Mouse (Mus musculus): ENCODE measurements around the gene Etv2. TPM values are rescaled to one million over a fixed set of nuclear protein-coding genes. Genes with fewer than 3 reads are reported as not detected.

Gene Etv2
- 0.19 TPM in 1 of 2 replicates, not detected in the other for polyA plus RNA-seq (2014; fragmentation: Nextera tagmentation; extraction: Ambion mirVana)

GRCm38 (mm10) chr7:30635752-30636151 lies at the start of gene Etv2:
Gene Etv2 (minus strand): TSS chr7:30635852.
- no peak for ATAC-seq (ENCODE audit: insufficient number of reproducible peaks, insufficient read depth, low FRiP score, low read depth)
- no peak within 1 kb of the TSS for H3K27ac ChIP-seq (replicated peaks in 1 of 2; ENCODE audit: control insufficient read depth in 1 of 2, insufficient read depth in 1 of 2, low read depth in 2 of 2, low read length in 2 of 2)
- H3K27me3 ChIP-seq (ENCODE audit: control insufficient read depth, insufficient read depth, low read length): peaks cover 43% of the 10 kb centered on the region
- WGBS: 6% methylated on average over 5 of the region's 5 CpGs
- H3K4me2 ChIP-seq (ENCODE audit: low read length): peak within 1 kb of the TSS; percentile 43
- H3K4me1 ChIP-seq (ENCODE audit: control insufficient read depth in 2 of 2, insufficient read depth in 2 of 2, low read length in 2 of 2): peaks cover 18 to 19% of the 10 kb centered on the region in 2 experiments
- H3K9me3 ChIP-seq (ENCODE audit: control insufficient read depth, low read length): no peaks in the 10 kb centered on the region
- peak within 1 kb of the TSS; percentile 14 to 19; a peak in 3 of 4 replicates for H3K4me3 ChIP-seq (ENCODE audit: control insufficient read depth in 1 of 2, insufficient read depth in 1 of 2, low read depth in 1 of 2, low read length in 2 of 2)
- H3K36me3 ChIP-seq (ENCODE audit: control insufficient read depth, insufficient read depth, low read length): peaks cover 8% of the 10 kb centered on the region
- no peak within 1 kb of the TSS for H3K9ac ChIP-seq (ENCODE audit: low read length)

GRCm38 (mm10) chr7:30683425-30683824 lies 47.8 kb upstream of the Etv2 start:
- H3K4me2 ChIP-seq (ENCODE audit: low read length): no peak overlapping the region
- H3K27me3 ChIP-seq (ENCODE audit: control insufficient read depth, insufficient read depth, low read length): peaks cover 8% of the 10 kb centered on the region
- H3K36me3 ChIP-seq (ENCODE audit: control insufficient read depth, insufficient read depth, low read length): no peaks in the 10 kb centered on the region
- no peak for ATAC-seq (ENCODE audit: insufficient number of reproducible peaks, insufficient read depth, low FRiP score, low read depth)
- H3K27ac ChIP-seq (replicated peaks in 1 of 2; ENCODE audit: control insufficient read depth in 1 of 2, insufficient read depth in 1 of 2, low read depth in 2 of 2, low read length in 2 of 2): no peak overlapping the region
- peaks cover 5 to 7% of the 10 kb centered on the region in 2 experiments; a peak in 3 of 4 replicates for H3K4me1 ChIP-seq (ENCODE audit: control insufficient read depth in 2 of 2, insufficient read depth in 2 of 2, low read length in 2 of 2)
- no peak overlapping the region for H3K9ac ChIP-seq (ENCODE audit: low read length)
- 72% methylated on average over 2 of the region's 2 CpGs for WGBS
- H3K4me3 ChIP-seq (ENCODE audit: control insufficient read depth in 1 of 2, insufficient read depth in 1 of 2, low read depth in 1 of 2, low read length in 2 of 2): no peak overlapping the region
- H3K9me3 ChIP-seq (ENCODE audit: control insufficient read depth, low read length): no peaks in the 10 kb centered on the region

- H3K36me3 ChIP-seq (ENCODE audit: control insufficient read depth, insufficient read depth, low read length): no peaks in the 10 kb centered on the region
- no peaks in the 10 kb centered on the region for H3K27me3 ChIP-seq (ENCODE audit: control insufficient read depth, insufficient read depth, low read length)
- WGBS: 30% methylated on average over 5 of the region's 5 CpGs
- peaks cover 4% of the 10 kb centered on the region; the same call in 1 of the 2 replicates for H3K9me3 ChIP-seq (ENCODE audit: control insufficient read depth, low read length)
- ATAC-seq (ENCODE audit: insufficient number of reproducible peaks, insufficient read depth, low FRiP score, low read depth): no peak
- H3K4me3 ChIP-seq (ENCODE audit: control insufficient read depth in 1 of 2, insufficient read depth in 1 of 2, low read depth in 1 of 2, low read length in 2 of 2): no peak overlapping the region
- no peak overlapping the region for H3K27ac ChIP-seq (replicated peaks in 1 of 2; ENCODE audit: control insufficient read depth in 1 of 2, insufficient read depth in 1 of 2, low read depth in 2 of 2, low read length in 2 of 2)
- H3K4me2 ChIP-seq (ENCODE audit: low read length): no peak overlapping the region
- no peak overlapping the region for H3K9ac ChIP-seq (ENCODE audit: low read length)
- peaks cover 5 to 7% of the 10 kb centered on the region in 2 experiments; a peak in 3 of 4 replicates for H3K4me1 ChIP-seq (ENCODE audit: control insufficient read depth in 2 of 2, insufficient read depth in 2 of 2, low read length in 2 of 2)
Observed at GRCm38 (mm10) chr7:30681897-30682296, 46.2 kb upstream of the Etv2 start.

- Histone ChIP-seq H3K4me1 (ENCODE audit: control insufficient read depth in 2 of 2, insufficient read depth in 2 of 2, low read length in 2 of 2) (peaks cover 5 to 7% of the 10 kb centered on the region in 2 experiments; a peak in 3 of 4 replicates), H3K4me2 (ENCODE audit: low read length) (no peak overlapping the region), H3K4me3 (ENCODE audit: control insufficient read depth in 1 of 2, insufficient read depth in 1 of 2, low read depth in 1 of 2, low read length in 2 of 2) (no peak overlapping the region), H3K27me3 (ENCODE audit: control insufficient read depth, insufficient read depth, low read length) (no peaks in the 10 kb centered on the region), H3K9me3 (ENCODE audit: control insufficient read depth, low read length) (peaks cover 6% of the 10 kb centered on the region; the same call in 1 of the 2 replicates), H3K27ac (replicated peaks in 1 of 2; ENCODE audit: control insufficient read depth in 1 of 2, insufficient read depth in 1 of 2, low read depth in 2 of 2, low read length in 2 of 2) (no peak overlapping the region), H3K9ac (ENCODE audit: low read length) (no peak overlapping the region), H3K36me3 (ENCODE audit: control insufficient read depth, insufficient read depth, low read length) (no peaks in the 10 kb centered on the region)
- no peak for ATAC-seq (ENCODE audit: insufficient number of reproducible peaks, insufficient read depth, low FRiP score, low read depth)
- 43% methylated on average over 5 of the region's 5 CpGs for WGBS
Observed at GRCm38 (mm10) chr7:30678263-30678975, 42.8 kb upstream of the Etv2 start.

GRCm38 (mm10) chr7:30671480-30671879 lies 35.8 kb upstream of the Etv2 start, which contains the start of gene Pmis2:
Gene Pmis2 (minus strand): TSS chr7:30671605.
- Histone ChIP-seq H3K9me3 (ENCODE audit: control insufficient read depth, low read length) (no peaks in the 10 kb centered on the region), H3K4me2 (ENCODE audit: low read length) (no peak within 1 kb of the TSS), H3K36me3 (ENCODE audit: control insufficient read depth, insufficient read depth, low read length) (no peaks in the 10 kb centered on the region), H3K27ac (replicated peaks in 1 of 2; ENCODE audit: control insufficient read depth in 1 of 2, insufficient read depth in 1 of 2, low read depth in 2 of 2, low read length in 2 of 2) (no peak within 1 kb of the TSS), H3K9ac (ENCODE audit: low read length) (no peak within 1 kb of the TSS), H3K4me3 (ENCODE audit: control insufficient read depth in 1 of 2, insufficient read depth in 1 of 2, low read depth in 1 of 2, low read length in 2 of 2) (no peak within 1 kb of the TSS), H3K4me1 (ENCODE audit: control insufficient read depth in 2 of 2, insufficient read depth in 2 of 2, low read length in 2 of 2) (no peaks in the 10 kb centered on the region), H3K27me3 (ENCODE audit: control insufficient read depth, insufficient read depth, low read length) (no peaks in the 10 kb centered on the region)
- 55% methylated on average over 9 of the region's 9 CpGs for WGBS
- no peak for ATAC-seq (ENCODE audit: insufficient number of reproducible peaks, insufficient read depth, low FRiP score, low read depth)

- H3K9me3 ChIP-seq (ENCODE audit: control insufficient read depth, low read length): no peaks in the 10 kb centered on the region
- H3K27ac ChIP-seq (replicated peaks in 1 of 2; ENCODE audit: control insufficient read depth in 1 of 2, insufficient read depth in 1 of 2, low read depth in 2 of 2, low read length in 2 of 2): no peak overlapping the region
- no peak for ATAC-seq (ENCODE audit: insufficient number of reproducible peaks, insufficient read depth, low FRiP score, low read depth)
- H3K4me2 ChIP-seq (ENCODE audit: low read length): no peak overlapping the region
- no peaks in the 10 kb centered on the region for H3K27me3 ChIP-seq (ENCODE audit: control insufficient read depth, insufficient read depth, low read length)
- no peak overlapping the region for H3K9ac ChIP-seq (ENCODE audit: low read length)
- H3K36me3 ChIP-seq (ENCODE audit: control insufficient read depth, insufficient read depth, low read length): no peaks in the 10 kb centered on the region
- peaks cover 3 to 10% of the 10 kb centered on the region in 2 experiments; a peak in 3 of 4 replicates for H3K4me1 ChIP-seq (ENCODE audit: control insufficient read depth in 2 of 2, insufficient read depth in 2 of 2, low read length in 2 of 2)
- WGBS: 33% methylated on average over 3 of the region's 3 CpGs
- H3K4me3 ChIP-seq (ENCODE audit: control insufficient read depth in 1 of 2, insufficient read depth in 1 of 2, low read depth in 1 of 2, low read length in 2 of 2): no peak overlapping the region
Observed at GRCm38 (mm10) chr7:30669229-30669628, 33.6 kb upstream of the Etv2 start.

GRCm38 (mm10) chr7:30665321-30665720 lies 29.7 kb upstream of the Etv2 start:
- peak overlapping the region; percentile 91 for H3K4me2 ChIP-seq (ENCODE audit: low read length)
- peak overlapping the region; percentile 78 for H3K9ac ChIP-seq (ENCODE audit: low read length)
- H3K4me3 ChIP-seq (ENCODE audit: control insufficient read depth in 1 of 2, insufficient read depth in 1 of 2, low read depth in 1 of 2, low read length in 2 of 2): peak overlapping the region; percentile 59 to 82
- no peaks in the 10 kb centered on the region for H3K9me3 ChIP-seq (ENCODE audit: control insufficient read depth, low read length)
- peaks cover 24% of the 10 kb centered on the region for H3K36me3 ChIP-seq (ENCODE audit: control insufficient read depth, insufficient read depth, low read length)
- no peaks in the 10 kb centered on the region for H3K27me3 ChIP-seq (ENCODE audit: control insufficient read depth, insufficient read depth, low read length)
- H3K27ac ChIP-seq (replicated peaks in 1 of 2; ENCODE audit: control insufficient read depth in 1 of 2, insufficient read depth in 1 of 2, low read depth in 2 of 2, low read length in 2 of 2): no peak overlapping the region; a peak in 1 of 4 replicates
- peaks cover 3 to 11% of the 10 kb centered on the region in 2 experiments; a peak in 3 of 4 replicates for H3K4me1 ChIP-seq (ENCODE audit: control insufficient read depth in 2 of 2, insufficient read depth in 2 of 2, low read length in 2 of 2)
- no peak for ATAC-seq (ENCODE audit: insufficient number of reproducible peaks, insufficient read depth, low FRiP score, low read depth)
- 7% methylated on average over 11 of the region's 11 CpGs for WGBS
